Mouse (Mus musculus) ES-Bruce4 (cell line): ENCODE measurements at regions not wholly inside any gene's neighbourhood (a gene's known extent, or its start where the extent isn't known, plus 50 kb on each side); places are given as distances from the start of the nearest gene placed in this dataset.

Source experiments
- CTCF ChIP-seq: IDR thresholded peaks from one replicate; pipeline ENCODE4 v1.8.1; 2011; ENCODE audit warnings: low read depth, low read length
- EP300 ChIP-seq: IDR thresholded peaks from 2 replicates; pipeline ENCODE4 v1.6.1; 2011; ENCODE audit warnings: low read depth, low read length; ENCODE audit not compliant: insufficient read depth
- POLR2A ChIP-seq: IDR thresholded peaks from one replicate; pipeline ENCODE4 v1.8.1; 2011; ENCODE audit warnings: low read length; ENCODE audit not compliant: insufficient read depth

GRCm38 (mm10) chrX:88583265-88583664 lies 467.8 kb upstream of the Il1rapl1 start:
- TF ChIP-seq CTCF (no peak), POLR2A (no peak), EP300 (peak; percentile 64; the same call in 1 of the 2 replicates)
